Mouse (Mus musculus): ENCODE results near the gene Brms1.

Gene Brms1

DNA sequence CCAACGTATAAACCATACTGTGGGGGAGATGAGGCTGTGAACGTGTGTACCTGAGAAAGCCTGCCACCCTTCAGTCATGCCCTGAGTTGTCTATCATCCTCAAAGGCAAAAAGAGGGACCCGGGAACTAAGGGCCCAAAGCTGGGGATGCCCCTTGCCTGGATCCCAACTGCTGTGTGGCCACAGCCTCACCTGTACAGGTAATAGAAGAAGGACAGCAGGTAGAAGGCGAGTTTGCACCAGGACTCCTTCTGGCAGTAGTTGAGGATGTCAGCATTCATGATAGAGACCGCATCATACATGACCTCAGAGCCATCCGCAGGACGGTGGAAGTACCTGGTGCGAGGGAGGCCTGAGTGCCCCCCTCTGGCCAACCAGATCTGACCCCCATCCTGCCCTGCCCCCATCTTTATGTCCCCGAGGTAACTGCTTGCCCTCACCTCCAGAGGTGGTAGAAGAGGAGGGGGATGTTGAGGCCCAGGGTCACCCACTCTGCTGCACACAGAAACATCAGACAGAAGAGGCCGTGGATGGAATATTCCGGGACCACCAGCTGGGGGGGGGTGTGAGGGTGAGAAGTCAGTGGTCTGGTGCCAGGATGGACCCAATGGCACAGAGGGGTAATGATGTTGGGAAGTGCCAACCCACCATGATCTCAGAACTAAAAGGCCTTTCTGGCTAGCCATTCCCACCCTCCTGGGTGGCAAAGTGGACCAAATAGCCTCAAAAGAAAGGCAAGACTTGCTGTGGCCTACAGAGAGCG is 52.5 kb downstream of the Brms1 start:
- peak; percentile 94 for DNase-seq

DNA sequence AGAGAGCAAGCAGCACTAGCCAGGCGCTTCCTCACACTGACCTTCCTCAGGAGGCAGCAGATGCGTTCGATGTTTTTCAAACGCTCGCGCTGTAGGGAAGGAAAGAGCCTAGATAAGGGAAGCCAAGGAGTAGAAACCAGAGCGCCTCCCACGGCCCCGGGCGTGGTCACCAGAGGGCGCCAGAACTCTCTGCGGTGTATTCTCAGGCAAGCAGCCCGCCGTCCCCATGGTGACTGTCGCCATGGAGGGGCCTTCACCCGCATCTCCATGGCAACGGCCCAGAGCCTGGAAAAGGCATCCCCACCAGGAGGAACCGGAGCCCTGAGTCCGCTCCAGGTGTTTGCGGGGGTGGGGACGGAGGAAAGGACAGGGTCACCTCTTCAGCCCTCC is 53.1 kb downstream of the Brms1 start:
- peak; percentile 99 for DNase-seq

DNA sequence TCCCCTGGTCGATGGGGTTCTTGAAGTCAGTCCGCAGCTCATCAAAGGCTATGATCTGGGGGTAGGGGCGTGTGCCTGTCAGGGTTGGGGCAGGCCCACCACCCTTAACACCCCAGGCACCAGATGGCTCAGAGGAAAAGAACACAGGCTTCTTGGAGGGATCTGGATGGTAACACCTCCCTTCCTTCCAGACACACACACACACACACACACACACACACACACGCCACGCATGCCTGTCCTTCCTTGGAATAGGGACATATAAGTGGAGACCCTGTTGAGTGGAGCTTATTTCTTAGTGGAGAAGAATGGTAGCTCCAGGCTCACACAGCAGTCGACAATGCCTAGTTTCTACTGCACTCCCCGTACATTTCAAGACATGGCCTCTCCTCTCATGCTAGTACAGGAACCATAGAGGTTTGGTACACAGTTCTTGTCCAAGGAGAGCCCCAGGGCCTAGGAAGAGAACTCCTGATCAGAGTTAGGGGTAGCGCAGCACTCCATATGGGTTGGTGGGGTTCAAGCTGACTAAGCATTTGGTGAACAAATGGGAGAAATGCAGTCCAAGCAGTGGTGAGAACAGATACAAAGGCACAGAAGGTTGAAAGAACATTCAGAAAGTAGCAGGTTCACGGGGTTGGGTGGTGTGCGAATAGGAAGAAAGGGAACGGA is 53.7 kb downstream of the Brms1 start:
- DNase-seq, result no peak

DNA sequence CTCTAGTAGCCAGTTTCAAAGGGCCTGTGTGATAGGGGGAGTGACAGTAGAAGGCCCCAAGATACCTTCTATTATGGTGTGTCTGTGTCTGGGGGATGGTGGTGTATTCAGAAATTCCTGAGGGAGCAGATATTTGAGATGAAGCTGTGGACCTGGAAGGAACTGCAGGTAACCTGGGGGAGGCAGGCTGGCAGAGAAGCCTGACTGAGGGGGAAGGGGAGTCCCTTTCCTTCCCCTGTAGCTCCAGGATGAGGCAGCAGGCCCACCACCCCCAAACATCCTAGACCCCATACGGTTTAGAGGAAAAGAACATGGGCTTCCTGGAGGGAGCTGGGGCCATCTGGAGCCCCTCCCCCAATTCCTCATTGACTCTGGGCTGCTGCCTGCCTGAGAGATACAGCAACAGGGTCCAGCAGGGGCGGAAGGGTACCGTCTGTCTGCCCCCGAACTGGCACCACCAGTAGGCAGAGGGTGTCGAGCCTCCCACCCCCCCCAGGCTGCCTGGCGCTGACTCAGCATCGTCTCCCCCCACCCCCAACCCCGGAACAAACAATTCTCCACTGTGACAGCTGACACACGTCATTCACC is 54.8 kb downstream of the Brms1 start:
- DNase-seq, result no peak

DNA sequence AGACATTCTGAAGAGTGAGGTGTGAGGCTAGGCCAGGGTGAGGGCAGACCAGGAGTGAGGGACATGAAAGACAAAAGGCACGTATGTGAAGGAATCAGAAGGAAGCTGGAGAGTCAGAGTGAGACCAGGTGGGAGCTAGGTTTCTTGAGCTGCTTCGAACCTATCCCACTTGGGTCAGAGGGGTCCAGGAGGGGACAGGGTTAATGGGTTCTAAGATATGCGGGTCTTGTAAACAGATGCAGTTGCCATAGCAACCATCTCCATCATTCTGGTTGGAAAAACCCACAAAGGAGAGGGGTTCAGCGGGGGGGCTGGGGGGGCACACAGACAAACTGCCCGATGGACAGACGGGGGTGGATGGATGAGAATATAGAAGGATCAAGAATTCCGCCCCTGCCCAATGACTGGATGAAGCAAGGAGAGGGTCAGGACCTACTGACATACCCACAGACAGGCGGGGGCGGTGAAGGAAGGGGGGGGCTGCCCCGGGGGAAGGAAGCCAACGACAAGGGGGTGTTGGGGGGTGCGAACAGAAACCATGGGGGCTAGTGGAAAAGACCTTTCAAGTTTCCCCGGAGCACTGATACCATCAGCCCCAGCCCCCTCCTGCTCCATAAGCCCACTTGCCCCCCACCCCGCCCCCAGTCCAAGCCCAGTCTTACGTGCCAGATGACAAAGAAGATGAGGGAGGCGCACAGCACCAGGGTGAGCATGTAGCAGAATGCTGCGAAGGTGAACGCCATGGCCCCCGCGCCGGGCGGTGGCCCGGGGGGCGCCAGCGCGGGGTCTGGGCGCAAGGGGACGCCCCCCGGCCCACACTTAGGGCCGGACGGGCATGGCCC is 56.6 kb downstream of the Brms1 start:
- no peak for DNase-seq

DNA sequence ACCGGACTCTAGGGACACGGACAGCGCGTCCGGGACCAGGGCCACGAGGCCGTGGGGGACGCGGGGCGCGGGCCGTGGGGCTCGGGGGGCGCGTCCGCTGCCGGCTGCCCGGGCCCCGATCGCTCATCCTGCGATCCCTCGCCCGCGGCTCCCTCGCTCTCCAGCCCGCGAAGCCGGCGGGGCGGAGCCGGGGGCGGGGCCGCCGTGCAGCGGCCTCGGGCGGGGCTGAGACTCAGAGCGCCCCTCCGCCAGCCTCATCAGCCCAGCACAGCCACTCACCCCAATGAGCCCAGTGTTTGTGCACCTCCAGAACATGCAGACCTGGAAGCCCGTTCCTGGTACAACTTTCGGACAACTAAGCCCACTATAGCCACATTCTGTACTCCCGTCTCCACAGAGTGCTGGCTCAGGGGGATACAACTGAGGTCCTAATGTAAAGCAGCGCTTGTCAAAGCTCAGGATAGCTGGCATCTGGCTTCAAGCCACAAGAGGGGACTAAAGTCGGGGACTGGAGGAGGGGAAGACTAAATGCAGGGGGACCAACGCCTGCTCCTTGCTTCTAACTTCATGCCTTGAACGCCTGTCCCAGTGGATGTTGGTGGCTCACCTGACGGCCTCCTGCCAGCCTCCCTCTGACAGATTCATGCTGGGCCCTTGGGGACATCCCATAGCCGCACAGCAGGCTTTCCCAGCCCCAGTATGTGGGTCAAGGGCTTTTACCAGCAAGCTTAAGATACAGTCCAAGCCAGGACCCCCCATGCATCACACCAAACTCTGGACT is 57.4 kb downstream of the Brms1 start, which contains the start of gene Cnih2:
Gene Cnih2, minus strand, starts transcription at position 159 of the 781 bp plus-strand sequence.
- DNase-seq, result peak; percentile 95
